Mouse (Mus musculus) hindbrain, embryonic 13.5 days (tissue): ENCODE results near the gene Adgrf3. TPM values are rescaled to one million over a fixed set of nuclear protein-coding genes. Genes with fewer than 3 reads are reported as not detected.

Experiments
- ATAC-seq: fragments of 200-750 bp; cut with Nextera tagmentation; 2 replicates; pipeline ENCODE4 v1.8.0; 2017; ENCODE audit warnings: moderate TSS enrichment; ENCODE audit not compliant: low FRiP score
- H3K27ac ChIP-seq: fragments of 300-500 bp; sonication (generic); 2 replicates; pipeline ENCODE4 v1.5.1; 2015; ENCODE audit warnings: inconsistent platforms, mild to moderate bottlenecking, moderate library complexity
- H3K27me3 ChIP-seq: fragments of 300-500 bp; sonication (generic); 2 replicates; pipeline ENCODE4 v1.6.1; 2015; ENCODE audit warnings: mild to moderate bottlenecking, inconsistent platforms
- H3K36me3 ChIP-seq: fragments of 300-500 bp; sonication (generic); 2 replicates; pipeline ENCODE4 v1.6.1; 2015; ENCODE audit warnings: mild to moderate bottlenecking, inconsistent platforms
- H3K4me1 ChIP-seq: fragments of 300-500 bp; sonication (generic); replicated peaks from 2 replicates; pipeline ENCODE4 v1.6.1; 2015; ENCODE audit warnings: inconsistent platforms
- H3K4me2 ChIP-seq: fragments of 300-500 bp; sonication (generic); 2 replicates; pipeline ENCODE4 v1.6.1; 2015; ENCODE audit warnings: inconsistent platforms, mild to moderate bottlenecking, moderate library complexity
- H3K4me3 ChIP-seq: fragments of 300-500 bp; sonication (generic); 2 replicates; pipeline ENCODE4 v1.5.1; 2015; ENCODE audit warnings: mild to moderate bottlenecking, inconsistent platforms
- H3K9ac ChIP-seq: fragments of 300-500 bp; sonication (generic); 2 replicates; pipeline ENCODE4 v1.6.1; 2015; ENCODE audit warnings: mild to moderate bottlenecking, inconsistent platforms
- H3K9me3 ChIP-seq: fragments of 300-500 bp; sonication (generic); 2 replicates; pipeline ENCODE4 v1.6.1; 2016; ENCODE audit warnings: inconsistent platforms
- WGBS: fragments of 180-500 bp; shearing (Covaris S2); methylation state at CpG from one replicate; pipeline ENCODE4 v1.1.7; 2015; 5-methylcytosine and 5-hydroxymethylcytosine counted together
- polyA plus RNA-seq: library from polyadenylated mRNA; unstranded; fragments of >200 nt; fragmentation: Nextera tagmentation; extraction: Ambion mirVana; gene quantifications from 2 replicates; pipeline ENCODE4 v1.2.1, GENCODE M21; 2015

The Adgrf3 gene
- polyA plus RNA-seq, 1 experiment from 2014 or later, result not detected

DNA sequence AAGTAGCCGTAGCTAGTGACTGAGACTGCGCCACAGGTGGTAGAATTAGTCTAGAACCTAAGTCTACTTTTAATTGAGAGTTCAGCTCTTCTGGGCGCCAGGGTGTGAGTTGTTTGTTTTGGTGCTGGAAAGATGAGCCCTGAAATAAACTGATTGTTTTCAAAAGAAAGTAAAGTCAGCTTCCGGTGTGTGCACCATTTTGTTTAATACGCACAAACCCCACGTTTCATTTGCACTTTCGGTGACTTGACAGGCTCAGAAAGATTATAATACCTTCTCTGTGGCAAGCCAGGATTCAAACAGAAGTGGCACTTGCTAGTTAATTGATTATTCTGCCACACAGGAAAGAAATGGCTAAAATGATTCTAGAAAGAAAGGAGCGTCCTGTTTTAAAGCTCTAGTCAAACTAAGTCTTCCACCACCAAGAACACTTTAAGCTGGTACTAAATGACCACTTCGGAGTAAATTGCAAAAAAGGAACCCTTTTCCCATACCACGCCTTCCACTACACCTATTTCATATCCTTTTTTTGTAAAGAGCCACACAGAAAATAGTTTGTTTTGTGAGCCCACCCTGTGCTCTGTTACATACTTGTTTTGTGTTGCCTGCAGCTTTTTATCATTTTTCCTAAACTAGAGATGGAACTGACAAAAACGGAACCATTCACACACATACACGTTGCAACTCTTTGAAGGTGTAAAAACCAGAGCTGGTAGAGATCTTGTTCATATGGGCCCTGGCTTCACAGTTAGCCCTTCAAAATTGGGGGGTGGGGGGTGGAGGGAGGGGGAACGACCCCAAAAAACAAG is 49.5 kb downstream of the Adgrf3 start:
- H3K4me3 ChIP-seq, result peak overlapping the region; percentile 69
- no peaks in the 10 kb centered on the region; the same call in 1 of the 2 replicates for H3K36me3 ChIP-seq
- peak overlapping the region; percentile 88 for H3K27ac ChIP-seq
- H3K4me1 ChIP-seq, result peaks cover 30% of the 10 kb centered on the region
- H3K27me3 ChIP-seq, result no peaks in the 10 kb centered on the region
- H3K9ac ChIP-seq, result peak overlapping the region; percentile 79
- WGBS, result 39% methylated on average over 13 of the region's 13 CpGs
- H3K9me3 ChIP-seq, result no peaks in the 10 kb centered on the region
- ATAC-seq, result no peak
- peak overlapping the region; percentile 69 for H3K4me2 ChIP-seq

DNA sequence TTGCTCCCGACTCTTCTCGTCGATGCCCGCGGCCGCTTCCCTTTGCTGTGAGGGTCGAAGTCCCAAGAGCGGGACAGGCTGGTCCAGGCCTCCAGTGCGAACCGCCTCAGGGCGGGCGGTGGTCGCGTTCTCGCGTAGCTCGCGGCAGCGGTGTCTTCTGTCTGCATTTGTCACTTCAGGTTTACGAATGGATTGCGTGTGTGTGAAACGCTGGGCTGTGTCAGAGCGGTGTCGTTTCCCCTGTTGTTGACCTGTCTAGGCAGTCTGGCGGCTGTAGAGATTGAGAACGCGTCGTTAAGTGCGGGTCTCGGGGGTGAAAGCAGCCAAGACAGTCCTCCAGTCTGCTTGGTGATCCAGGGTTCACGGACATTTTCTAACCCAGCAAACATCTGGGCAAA is 50.1 kb downstream of the Adgrf3 start:
- Histone ChIP-seq H3K4me3 (peak overlapping the region; percentile 69), H3K4me2 (peak overlapping the region; percentile 69), H3K9me3 (no peaks in the 10 kb centered on the region), H3K36me3 (no peaks in the 10 kb centered on the region), H3K27me3 (no peaks in the 10 kb centered on the region), H3K9ac (peak overlapping the region; percentile 79), H3K27ac (peak overlapping the region; percentile 88), H3K4me1 (peaks cover 30% of the 10 kb centered on the region)
- ATAC-seq, result peak; percentile 70
- under 1% methylated on average over 31 of the region's 31 CpGs for WGBS

DNA sequence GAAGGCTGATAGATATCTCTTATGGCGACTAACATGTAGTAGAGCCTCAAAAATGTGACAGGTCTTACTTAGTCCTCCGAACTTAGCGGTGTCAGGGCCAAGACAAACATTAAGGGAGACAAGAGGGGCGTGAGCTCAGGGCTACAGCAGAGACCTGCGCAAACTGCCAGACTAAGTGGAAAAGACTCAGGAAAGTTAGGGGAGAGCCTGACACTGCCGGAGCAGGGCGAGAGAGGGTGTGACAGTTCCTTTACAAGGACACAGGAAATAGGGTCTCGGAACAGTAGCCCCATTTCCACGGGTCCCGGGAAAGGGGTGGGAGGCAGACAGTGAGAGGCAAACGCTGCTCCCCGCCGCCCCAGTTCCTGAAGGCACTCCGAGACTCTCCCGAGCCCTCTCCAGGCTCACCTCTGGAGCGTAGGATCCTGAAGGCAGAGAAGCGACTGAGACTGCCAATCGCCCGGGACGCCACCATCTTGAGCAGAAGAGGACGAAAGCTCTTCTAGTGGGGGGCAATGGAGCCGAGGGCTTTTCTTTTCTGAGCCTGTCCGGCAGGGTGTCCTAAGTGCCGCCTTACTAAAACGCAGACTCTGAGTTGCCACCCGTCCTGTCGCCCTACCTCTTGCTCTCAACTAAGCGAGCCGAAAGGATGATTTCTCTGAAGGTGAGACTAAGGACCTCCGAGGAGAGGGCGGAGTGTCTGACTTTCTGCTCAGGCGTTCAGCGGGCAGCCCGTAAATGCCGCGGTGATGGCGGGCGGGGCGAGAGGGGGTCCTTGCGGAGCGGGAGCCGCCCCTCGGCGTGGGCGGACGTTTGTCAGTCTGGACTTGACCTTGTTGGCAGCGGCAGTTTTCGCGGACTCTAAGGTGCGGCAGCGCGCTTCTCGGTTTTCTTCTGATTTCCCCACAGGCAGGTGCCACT is 50.8 kb downstream of the Adgrf3 start, which contains the start of the genes Hadha and Hadhb:
Gene Hadha, minus strand, starts transcription at position 689 of the 921 bp plus-strand sequence.
Gene Hadhb, plus strand, starts transcription at position 775 of the 921 bp plus-strand sequence.
- H3K27ac ChIP-seq, result peak within 1 kb of the TSS; percentile 88
- no peaks in the 10 kb centered on the region for H3K9me3 ChIP-seq
- H3K4me1 ChIP-seq, result peaks cover 33% of the 10 kb centered on the region
- 0% methylated on average over 53 of the region's 53 CpGs for WGBS
- no peaks in the 10 kb centered on the region for H3K27me3 ChIP-seq
- H3K4me2 ChIP-seq, result peak within 1 kb of the TSS; percentile 69
- H3K36me3 ChIP-seq, result no peaks in the 10 kb centered on the region
- H3K4me3 ChIP-seq, result peak within 1 kb of the TSS; percentile 69
- peak within 1 kb of the TSS; percentile 79 for H3K9ac ChIP-seq
- ATAC-seq, result peak; percentile 93

DNA sequence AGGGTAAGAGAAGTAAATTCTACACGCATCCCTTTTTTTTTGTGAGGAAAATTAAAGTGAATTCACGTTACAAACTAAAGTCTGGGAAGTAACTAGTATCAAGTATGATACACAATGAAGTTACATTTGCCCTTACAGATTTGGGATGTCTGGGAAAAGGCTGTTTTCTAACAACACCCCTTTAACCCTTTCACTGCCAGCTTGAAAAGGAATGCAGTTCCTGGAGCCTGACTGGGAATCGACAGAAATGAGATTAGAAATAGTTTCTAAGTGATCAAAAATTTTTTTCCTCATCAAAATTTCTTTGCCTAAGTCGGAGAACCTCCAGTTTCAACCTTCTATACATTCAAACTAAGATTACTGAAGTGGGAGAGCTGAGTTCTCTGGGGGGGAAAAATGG is 51.5 kb downstream of the Adgrf3 start:
- Histone ChIP-seq H3K27me3 (no peaks in the 10 kb centered on the region), H3K4me2 (peak overlapping the region; percentile 69), H3K9ac (peak overlapping the region; percentile 79), H3K27ac (no peak overlapping the region), H3K9me3 (no peaks in the 10 kb centered on the region), H3K36me3 (no peaks in the 10 kb centered on the region), H3K4me3 (peak overlapping the region; percentile 69), H3K4me1 (peaks cover 33% of the 10 kb centered on the region)
- no peak for ATAC-seq
- WGBS, result 25% methylated on average over 4 of the region's 4 CpGs

DNA sequence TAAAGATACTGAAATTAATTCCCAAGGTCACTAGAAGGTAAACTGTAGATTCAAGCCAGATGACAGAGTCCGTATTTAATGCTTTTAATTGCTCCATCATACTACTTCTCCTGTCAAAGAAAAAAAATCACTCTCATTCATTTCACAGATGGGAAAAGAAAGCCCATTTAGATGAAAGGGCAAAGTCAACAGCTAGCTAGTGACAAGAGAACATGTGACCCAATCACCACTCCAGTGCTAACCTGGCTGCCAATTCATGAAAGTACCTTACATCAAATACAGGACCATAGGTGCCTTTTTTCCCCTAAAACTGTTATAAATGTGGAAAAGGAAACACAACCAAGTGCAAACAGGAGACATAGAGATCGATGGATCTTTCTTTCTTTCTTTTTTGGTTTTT is 52.3 kb downstream of the Adgrf3 start:
- WGBS, result 89% methylated on average over 2 of the region's 2 CpGs
- H3K4me2 ChIP-seq, result 0 out of 2 replicates have a peak overlapping the region, but pooled peaks have one; percentile 13
- H3K27me3 ChIP-seq, result no peaks in the 10 kb centered on the region
- no peaks in the 10 kb centered on the region for H3K9me3 ChIP-seq
- H3K4me1 ChIP-seq, result peaks cover 33% of the 10 kb centered on the region
- no peak for ATAC-seq
- H3K4me3 ChIP-seq, result no peak overlapping the region
- H3K27ac ChIP-seq, result no peak overlapping the region
- H3K9ac ChIP-seq, result no peak overlapping the region
- H3K36me3 ChIP-seq, result 0 out of 2 replicates have a peak, but pooled peaks cover 3% of the 10 kb centered on the region

DNA sequence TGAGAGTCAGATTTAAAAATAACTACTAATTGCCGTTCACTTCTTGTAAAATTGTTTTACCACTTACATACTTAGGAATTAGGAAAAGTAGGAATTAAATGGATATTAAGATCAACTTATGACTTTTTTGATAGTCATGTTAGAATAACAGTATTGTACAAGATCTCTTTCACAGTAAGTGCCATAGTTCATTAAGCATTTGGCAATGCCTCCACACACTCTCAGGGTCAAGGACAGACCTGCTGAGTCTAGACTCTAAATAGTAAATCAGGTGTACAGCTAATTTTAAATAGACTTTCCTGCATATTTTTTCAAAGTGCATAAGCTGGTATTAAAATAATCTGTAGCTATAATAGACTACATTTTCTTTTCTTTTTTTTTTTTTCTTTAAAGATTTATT is 53.1 kb downstream of the Adgrf3 start:
- H3K4me3 ChIP-seq, result no peak overlapping the region
- 94% methylated on average over 1 of the region's 1 CpGs for WGBS

DNA sequence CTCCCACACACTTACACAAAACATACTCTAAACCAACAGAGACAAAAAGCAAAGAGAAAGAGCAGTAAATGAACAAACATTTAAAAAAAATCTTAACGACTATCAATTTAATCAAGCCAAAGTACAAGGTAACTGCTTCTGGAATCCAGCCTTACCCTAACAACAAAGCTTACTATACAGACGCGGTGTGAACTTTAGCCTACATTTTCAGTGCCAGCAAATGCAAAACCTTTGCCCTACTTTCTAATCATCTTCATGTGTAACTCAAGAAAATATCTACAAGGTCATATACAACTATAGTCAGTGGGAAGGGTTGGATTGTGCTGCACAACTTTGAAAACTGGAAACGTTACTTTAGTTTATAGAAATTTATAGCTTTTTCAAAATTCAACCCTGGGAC is 53.5 kb downstream of the Adgrf3 start:
- no peak overlapping the region for H3K4me2 ChIP-seq
- no peaks in the 10 kb centered on the region for H3K9me3 ChIP-seq
- ATAC-seq, result no peak
- WGBS, result 79% methylated on average over 4 of the region's 4 CpGs
- no peak overlapping the region for H3K27ac ChIP-seq
- H3K4me1 ChIP-seq, result peaks cover 28% of the 10 kb centered on the region
- H3K36me3 ChIP-seq, result peaks cover 3% of the 10 kb centered on the region; the same call in 1 of the 2 replicates
- H3K27me3 ChIP-seq, result no peaks in the 10 kb centered on the region
- no peak overlapping the region for H3K9ac ChIP-seq
- H3K4me3 ChIP-seq, result no peak overlapping the region

More for the DNA sequence above, 53.1 kb downstream of the Adgrf3 start:
- H3K4me1 ChIP-seq, result peaks cover 29% of the 10 kb centered on the region
- H3K4me2 ChIP-seq, result no peak overlapping the region
- H3K27ac ChIP-seq, result no peak overlapping the region
- no peak for ATAC-seq
- H3K9me3 ChIP-seq, result no peaks in the 10 kb centered on the region
- no peak overlapping the region for H3K9ac ChIP-seq
- no peaks in the 10 kb centered on the region for H3K27me3 ChIP-seq
- H3K36me3 ChIP-seq, result 0 out of 2 replicates have a peak, but pooled peaks cover 3% of the 10 kb centered on the region

DNA sequence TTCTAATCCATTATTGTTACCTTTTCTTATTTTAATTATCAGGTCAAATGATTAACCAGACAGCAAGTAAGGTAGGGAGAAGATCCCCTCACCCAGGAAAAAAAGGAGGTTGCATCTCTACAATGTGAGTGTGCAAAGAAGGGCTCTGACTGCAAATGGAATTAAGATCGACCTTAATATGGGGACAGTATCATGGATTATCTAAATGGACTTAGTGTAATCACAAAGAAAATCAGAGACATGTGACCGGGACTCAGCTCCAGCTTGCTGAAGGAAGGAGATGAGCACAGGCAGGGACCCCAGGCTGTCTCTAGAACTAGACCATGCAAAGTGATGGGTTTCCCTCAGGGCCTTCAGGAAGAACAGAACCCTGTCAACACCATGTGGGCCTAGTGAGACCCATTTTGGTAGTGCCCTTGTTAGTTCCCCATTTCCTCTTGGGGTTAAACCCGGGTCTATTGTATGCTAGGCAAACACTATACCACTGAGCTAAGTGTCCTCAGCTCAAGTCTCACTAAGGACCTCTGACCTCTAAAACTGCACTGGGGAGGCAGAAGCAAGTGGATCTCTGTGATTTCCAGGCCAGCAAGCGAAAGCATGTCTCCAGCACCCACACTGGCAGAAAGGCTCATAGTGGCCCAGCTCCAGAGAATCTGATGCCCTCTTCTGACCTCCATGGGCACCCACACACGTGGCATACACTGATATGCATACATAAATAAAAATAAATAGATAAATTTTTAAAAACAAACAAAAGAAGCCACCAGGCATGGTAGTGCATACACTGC is 57.2 kb downstream of the Adgrf3 start:
- Histone ChIP-seq H3K9me3 (no peaks in the 10 kb centered on the region), H3K4me3 (no peak overlapping the region), H3K27ac (no peak overlapping the region), H3K27me3 (no peaks in the 10 kb centered on the region), H3K4me1 (peaks cover 9% of the 10 kb centered on the region), H3K4me2 (no peak overlapping the region), H3K36me3 (peaks cover 35% of the 10 kb centered on the region), H3K9ac (no peak overlapping the region)
- 92% methylated on average over 5 of the region's 5 CpGs for WGBS
- no peak for ATAC-seq

DNA sequence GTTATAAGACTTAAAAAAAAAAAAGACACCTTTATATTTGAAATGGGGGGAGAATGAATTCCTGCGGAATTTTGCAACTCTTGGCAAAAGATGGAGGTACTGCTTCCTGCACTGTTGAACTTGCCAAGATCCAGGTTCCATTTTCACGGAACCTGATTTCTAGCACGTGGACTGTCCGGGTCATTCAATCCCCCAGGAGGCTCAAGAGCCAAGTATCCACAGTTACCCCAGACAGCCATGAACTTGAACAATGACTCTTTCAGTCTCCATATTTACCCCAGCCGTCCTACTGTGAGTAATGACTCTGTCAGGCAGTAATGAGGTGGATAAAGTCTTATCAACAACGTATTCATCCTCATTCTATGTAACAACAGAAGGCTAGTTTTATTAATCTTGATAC is 59.0 kb downstream of the Adgrf3 start:
- Histone ChIP-seq H3K4me1 (0 out of 2 replicates have a peak, but pooled peaks cover 4% of the 10 kb centered on the region), H3K9me3 (no peaks in the 10 kb centered on the region), H3K9ac (no peak overlapping the region), H3K27ac (no peak overlapping the region), H3K4me3 (no peak overlapping the region), H3K27me3 (no peaks in the 10 kb centered on the region), H3K4me2 (no peak overlapping the region), H3K36me3 (peaks cover 52% of the 10 kb centered on the region)
- 81% methylated on average over 6 of the region's 6 CpGs for WGBS
- ATAC-seq, result no peak
